Mouse (Mus musculus): Measurements from ENCODE around the gene Lrrc27. TPM values are rescaled to one million over a fixed set of nuclear protein-coding genes. Genes with fewer than 3 reads are reported as not detected.

Gene Lrrc27
- 0.53 to 1.3 TPM in 2 of 3 replicates, not detected in the other for total RNA-seq (2017)

DNA sequence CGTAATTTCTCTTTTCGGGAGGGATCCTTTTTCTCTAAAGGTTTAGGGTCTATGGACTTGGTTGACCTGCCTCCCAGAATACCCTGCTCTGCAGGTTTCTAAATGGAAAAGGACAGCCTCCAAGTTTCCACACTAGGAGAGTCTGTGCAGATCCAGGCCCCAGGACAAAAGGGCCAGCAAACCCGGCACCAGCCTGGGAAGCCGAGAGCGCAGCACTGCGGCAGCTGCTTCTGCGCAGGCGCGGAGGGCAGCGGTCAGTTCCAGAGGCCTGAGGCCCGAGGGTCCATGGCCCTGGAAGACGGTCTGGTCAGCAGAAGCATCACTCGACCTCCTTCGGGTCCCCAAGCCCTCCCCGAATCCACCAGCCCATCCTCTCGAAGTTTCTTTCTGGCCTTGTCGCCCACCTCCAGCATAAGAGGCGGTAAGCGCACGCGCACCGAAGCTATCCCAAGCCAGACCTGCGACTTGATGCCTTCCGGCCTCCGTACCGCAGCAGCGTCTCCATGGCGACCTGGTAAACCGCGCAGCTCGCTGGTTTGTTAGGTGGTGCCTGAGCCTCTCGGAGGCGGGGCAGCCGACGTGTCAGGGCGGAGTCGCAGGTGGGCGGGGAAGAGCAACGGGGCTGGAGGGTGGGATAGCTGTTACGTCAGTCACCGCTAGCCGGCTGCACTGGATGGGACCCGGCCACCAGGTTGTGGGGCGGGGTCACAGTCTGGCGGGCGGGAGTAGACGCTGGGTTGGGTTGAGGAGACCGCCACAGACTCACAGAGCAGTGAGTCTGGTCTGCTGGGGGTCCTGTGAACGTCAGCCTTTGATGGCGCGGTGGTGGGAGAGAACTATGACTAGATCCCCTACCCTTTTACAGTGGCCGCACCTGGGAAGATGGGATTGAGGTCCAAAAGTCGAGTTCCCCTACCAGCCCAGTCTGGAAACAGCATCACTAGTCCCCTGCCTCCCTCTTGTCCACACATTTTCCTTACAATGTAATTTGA lies at the start of gene Lrrc27, which contains the start of gene Stk32c:
Lrrc27 (plus strand) TSS at position 235 of the 992 bp plus-strand sequence.
Stk32c (minus strand) TSS at position 554 of the 992 bp plus-strand sequence.
- ATAC-seq (replicated peaks; ENCODE audit: insufficient number of reproducible peaks, low FRiP score, low TSS enrichment, poor library complexity, severe bottlenecking), result peak; percentile 92

DNA sequence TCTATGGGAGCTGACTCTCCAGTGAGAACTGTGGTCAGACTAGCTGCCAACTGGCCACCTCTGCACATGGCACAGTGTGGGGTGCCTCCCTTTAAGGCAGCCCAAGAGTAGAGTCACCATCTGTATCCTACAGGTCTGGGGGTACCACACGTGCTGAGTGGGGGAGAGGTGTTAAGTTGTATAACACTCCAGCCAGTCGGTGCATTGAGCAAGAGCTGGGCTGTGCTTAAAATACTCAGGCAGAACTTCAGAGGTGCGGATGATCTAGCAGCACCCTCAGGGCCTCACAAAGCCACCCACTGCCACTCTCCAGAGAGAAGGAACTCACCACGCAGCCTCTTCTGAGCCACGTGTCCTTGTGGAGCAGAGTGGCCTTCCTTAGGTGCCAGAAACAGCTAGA lies 48.4 kb upstream of the Lrrc27 start:
- ATAC-seq (replicated peaks; ENCODE audit: insufficient number of reproducible peaks, low FRiP score, low TSS enrichment, poor library complexity, severe bottlenecking), result no peak

DNA sequence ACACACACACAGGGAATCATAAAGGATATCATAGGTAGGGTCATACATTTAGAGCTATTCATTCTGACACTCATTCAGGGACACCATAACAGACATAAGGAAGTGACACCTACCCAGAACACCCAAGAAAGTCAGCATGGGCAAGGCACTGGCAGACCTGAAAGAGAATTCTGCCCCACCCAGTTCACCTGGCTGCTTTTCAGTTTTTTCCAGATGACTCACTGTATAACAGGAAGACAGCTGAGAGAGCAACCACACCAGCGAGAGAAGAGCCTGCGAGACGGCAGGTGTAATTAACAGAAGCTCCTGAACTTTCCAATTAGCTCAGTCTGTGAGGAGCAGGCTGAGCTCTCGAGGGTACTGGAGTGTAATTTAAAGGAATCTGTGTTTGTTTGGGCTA lies 43.6 kb upstream of the Lrrc27 start:
- ATAC-seq (replicated peaks; ENCODE audit: insufficient number of reproducible peaks, low FRiP score, low TSS enrichment, poor library complexity, severe bottlenecking), result no peak

DNA sequence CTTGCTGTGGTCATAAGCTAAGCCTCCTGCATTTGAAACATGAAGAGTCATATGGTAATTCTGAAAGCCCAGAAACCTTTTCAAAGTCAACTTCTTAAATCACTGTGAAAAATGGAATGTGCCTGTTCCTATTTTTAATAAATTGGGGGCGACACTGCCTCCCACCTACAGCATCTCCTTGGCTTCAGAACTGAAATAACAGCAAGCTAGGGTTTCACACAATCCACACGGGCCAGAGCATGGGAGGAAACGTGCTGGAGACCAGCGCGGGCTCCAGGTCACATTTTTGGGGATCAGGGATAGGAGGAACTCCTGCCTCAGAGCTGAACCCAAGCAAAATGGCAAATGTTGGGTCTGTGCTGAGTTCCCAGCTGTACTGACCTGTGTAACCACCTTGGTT lies 33.5 kb upstream of the Lrrc27 start:
- no peak for ATAC-seq (replicated peaks; ENCODE audit: insufficient number of reproducible peaks, low FRiP score, low TSS enrichment, poor library complexity, severe bottlenecking)

DNA sequence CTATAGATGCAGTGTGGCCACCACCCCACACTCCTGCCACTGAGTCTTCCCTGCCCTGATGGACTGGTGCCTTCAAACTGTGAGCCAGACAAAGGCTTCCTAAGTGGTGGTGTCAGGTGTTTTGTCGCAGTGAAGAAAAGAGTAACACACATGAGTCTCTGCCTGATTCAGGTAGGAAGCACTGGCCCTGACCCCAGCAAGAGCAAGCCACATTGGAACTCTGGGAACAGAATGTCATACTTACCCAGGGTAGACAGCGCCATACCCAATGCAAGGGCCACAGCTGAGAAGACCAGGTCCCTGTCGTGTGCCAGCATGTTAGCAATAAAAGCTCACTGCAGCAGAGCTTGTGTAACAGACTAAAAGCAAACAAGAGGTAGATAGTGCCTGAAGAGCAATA lies 32.7 kb upstream of the Lrrc27 start:
- ATAC-seq (replicated peaks; ENCODE audit: insufficient number of reproducible peaks, low FRiP score, low TSS enrichment, poor library complexity, severe bottlenecking), result no peak

DNA sequence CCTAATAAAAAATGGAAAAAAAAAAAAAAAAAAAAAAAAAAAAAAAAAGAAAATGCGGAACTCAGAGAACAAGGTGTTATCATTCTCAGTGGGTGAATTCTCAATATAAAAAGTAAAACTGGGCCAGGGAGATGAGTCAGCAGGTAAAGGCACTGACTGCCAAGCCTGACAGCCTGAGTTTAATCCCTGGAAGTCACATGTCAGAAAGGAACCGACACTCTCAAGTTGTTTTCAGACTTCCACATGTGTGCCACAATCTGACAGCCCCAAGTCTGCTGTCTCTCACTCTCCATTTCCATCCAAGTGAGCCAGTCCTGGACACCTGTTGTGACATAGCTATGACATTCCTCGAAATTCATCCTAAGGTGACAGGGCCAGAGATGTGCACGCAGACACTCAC lies 28.4 kb upstream of the Lrrc27 start:
- no peak for ATAC-seq (replicated peaks; ENCODE audit: insufficient number of reproducible peaks, low FRiP score, low TSS enrichment, poor library complexity, severe bottlenecking)

DNA sequence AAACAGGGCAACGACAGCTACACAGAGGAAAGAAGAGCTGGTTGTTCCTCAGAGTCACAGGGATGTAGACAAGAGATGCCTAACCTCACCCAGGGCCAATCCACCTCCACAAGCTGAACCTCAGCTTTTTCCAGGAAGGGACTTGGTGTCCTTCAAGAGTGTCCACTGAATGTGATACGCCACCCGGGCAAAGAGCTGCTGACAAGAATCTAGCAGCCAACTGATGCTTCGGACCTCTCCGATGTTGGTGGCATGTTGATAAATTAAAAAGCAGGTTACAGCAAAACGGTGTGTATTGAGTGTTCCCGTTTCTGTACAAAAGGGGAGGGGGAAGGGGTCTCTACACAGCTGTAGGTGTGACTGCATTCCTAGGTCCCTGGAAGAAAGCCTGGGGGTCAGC lies 27.9 kb upstream of the Lrrc27 start:
- ATAC-seq (replicated peaks; ENCODE audit: insufficient number of reproducible peaks, low FRiP score, low TSS enrichment, poor library complexity, severe bottlenecking), result no peak

DNA sequence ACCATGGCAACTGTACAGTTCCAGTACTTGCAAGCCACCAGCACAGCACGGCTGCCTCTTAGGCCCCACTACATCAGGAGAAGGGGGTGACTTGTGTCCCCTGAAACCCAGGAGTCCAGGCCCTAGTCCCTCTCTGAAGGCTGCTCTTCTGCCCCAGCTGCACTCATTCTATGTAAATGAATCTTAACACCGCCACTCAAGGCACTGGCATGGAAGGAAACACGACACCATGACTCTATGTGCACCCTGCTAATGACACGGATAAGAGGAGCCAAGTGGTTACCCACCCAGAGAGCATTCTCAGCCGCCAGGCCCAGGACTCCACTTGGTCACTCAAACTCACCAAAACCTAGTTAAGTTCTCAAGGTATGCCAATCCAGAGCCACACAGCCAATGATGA lies 26.8 kb upstream of the Lrrc27 start:
- ATAC-seq (replicated peaks; ENCODE audit: insufficient number of reproducible peaks, low FRiP score, low TSS enrichment, poor library complexity, severe bottlenecking), result no peak

DNA sequence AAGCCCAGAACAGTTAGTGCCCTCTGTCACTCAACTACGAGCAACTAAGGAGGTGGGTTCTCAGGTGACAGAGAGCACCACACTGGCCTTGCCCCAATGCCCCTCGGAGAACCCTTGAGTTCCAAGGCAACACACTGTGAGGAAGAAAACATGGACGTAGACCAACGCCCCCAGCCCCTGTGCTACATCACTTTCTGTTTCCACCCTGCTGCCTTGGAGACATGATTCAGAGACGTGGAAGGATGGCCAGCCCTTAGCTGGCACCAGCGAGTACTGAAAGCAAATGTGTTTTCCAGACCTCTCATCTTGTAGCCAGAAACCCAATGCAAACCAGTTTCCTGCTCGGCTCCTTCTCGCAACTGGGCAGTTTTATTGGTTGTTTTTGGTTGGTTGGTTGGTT lies 26.4 kb upstream of the Lrrc27 start:
- no peak for ATAC-seq (replicated peaks; ENCODE audit: insufficient number of reproducible peaks, low FRiP score, low TSS enrichment, poor library complexity, severe bottlenecking)

DNA sequence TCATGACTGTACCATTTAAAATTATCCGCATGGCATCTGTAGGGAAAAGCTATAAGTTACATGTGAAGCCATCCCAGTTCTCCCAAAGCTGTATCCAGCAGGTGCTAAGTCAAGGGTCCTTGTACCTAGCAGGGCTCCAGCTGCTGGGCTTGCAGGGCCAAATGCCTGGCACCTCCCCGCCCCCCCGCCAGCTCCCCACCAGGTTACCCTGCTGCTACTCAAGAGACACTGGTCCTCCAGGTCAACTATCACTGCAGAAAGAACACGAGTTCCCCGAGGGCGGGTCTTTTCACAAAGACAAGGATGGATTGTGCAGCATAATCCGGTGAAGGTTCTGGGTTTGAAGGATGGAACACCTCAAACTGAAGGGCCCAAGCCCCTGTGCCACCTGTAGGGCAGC lies 25.5 kb upstream of the Lrrc27 start:
- ATAC-seq (replicated peaks; ENCODE audit: insufficient number of reproducible peaks, low FRiP score, low TSS enrichment, poor library complexity, severe bottlenecking), result no peak

DNA sequence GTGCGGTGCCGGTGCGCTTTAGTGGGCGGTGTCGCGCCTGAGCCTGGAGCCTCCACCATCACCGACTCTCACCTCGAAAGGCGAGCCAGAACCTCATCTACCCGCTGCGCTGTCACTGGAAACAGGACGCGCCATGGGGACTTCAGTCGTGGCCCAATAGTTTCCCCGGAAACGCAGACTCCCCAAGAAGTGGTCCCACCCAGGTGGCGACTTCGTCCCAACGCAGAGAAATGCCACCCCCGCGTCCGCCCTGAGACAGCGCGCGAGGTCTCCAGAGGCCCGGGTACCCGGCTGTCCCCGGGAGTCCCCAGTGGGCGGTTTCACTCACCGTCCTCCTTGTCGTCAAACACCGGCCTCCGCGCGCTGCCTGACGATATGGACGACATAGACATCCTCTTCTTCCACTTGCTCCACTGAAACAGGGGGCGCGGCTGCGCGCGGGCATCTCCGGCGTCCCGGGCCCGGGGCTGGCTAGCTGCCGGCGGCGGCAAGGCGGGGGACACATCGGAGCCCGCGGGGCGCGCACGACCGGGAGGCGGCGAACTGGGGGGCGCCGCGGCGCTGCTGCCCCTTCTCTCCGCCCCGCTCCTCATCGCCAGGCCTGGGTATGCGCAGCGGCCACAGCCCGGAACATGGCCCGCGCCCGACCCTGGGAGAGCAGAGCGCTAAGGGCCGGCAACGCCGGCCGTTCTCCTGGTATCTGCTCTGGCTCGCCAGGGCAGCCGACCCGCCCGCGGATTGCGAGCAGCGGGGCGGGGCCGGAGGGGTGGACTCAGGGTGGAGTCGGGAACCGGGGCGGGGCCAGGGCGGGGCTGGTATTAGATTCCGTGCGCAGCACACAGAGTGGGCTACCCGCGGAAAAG lies 24.8 kb upstream of the Lrrc27 start:
- ATAC-seq (replicated peaks; ENCODE audit: insufficient number of reproducible peaks, low FRiP score, low TSS enrichment, poor library complexity, severe bottlenecking), result 0 out of 2 replicates have a peak, but pooled peaks have one; percentile 50

DNA sequence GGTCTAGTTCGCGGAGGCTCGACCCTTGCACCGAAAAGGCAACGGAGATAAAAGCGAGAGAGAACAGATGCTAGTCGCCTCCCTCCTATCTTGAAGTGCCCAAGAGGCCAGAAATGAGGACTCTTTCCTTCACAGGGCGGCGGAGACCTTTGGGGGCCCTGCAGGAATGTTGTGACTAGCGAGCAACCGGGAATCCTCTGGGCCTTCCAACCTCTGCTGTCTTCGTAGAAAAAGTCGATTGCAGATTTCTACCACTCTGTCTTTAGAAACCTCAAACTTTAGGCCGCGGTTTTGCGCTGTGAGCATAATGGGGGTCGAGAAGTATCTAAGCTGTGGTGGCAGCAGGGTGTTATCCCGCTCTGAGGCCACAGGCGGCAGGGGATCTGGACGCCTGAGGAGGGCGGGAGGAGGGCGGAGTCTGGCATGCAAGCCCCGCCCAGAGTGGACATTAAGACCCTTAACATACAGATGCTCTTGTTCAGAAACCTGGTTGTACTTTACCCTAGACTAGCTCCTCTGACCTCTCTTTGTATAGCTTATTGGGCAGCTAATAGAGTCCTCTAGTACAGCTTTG lies 24.1 kb upstream of the Lrrc27 start:
- no peak for ATAC-seq (replicated peaks; ENCODE audit: insufficient number of reproducible peaks, low FRiP score, low TSS enrichment, poor library complexity, severe bottlenecking)

DNA sequence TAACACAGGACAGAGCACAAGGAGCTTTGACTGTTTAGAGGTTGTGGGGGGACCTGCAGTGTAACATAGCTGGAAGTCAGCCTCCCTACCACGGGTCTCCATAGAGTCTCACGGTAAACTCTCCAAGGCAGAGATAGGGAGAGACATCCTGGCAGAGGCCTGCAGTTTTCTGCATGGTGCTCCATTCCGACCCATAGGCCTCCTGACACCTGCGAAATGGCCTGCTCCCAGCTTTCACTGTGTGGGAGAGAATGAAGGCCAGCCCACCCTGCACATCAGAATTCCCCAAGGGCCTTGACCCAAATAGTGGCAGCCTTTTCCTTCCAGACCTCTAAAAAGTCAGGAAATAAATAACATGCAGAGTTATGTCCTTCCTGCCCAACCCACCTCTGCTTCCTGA lies 22.2 kb upstream of the Lrrc27 start:
- ATAC-seq (replicated peaks; ENCODE audit: insufficient number of reproducible peaks, low FRiP score, low TSS enrichment, poor library complexity, severe bottlenecking), result no peak

DNA sequence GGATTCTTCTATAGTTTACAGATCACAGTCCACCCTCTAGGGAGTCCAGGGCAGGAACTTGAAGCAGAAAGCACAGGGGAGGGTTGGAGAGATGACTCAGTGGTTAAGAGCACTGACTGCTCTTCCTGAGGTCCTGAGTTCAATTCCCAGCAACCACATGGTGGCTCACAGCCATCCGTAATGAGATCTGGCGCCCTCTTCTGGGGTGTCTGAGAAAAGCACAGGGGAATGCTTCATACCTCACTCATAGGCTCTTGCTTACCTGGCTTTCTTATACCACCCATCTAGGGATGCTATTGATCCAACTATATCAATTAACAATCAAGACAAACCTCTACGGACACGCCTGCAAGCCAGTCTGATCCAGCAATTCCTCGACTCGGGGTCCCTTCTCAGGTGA lies 21.2 kb upstream of the Lrrc27 start:
- no peak for ATAC-seq (replicated peaks; ENCODE audit: insufficient number of reproducible peaks, low FRiP score, low TSS enrichment, poor library complexity, severe bottlenecking)

DNA sequence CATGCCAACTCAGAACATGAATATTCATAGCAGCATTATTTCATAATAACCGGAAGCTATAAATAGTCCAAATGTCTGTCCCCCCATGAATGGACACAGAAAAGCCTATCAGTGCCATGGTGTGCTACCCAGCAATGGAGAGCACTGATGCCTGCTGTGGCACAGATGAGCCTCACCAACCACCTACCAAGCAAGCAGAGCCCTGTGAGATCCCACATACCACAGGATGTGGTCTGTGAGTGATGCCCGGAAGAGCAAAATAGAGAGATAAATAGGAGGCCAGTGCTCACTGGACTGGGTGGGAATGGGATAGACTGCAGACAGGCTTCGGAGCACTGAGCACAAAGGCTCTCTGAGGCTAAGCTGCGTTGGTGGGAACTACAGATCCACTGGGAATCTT lies 15.8 kb upstream of the Lrrc27 start:
- ATAC-seq (replicated peaks; ENCODE audit: insufficient number of reproducible peaks, low FRiP score, low TSS enrichment, poor library complexity, severe bottlenecking), result no peak

DNA sequence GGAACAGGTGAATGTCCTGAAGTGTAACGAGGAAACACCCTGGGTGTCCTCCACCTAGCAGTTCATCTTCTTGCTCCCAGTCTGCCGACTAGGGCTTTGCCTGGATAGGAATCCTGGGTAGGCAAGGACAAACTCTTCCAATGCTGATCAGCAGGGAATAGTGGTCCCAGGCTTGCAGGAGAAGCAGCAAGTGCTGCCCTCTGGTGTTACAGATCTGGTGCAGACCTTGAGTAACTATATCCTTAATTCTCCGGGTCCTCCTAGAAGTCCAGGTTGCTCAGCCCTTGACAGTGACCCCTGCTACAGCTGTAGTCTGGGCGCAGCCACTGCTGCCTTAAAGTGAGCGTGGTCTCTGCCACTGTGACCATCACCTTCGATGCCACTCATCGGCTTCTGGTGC lies 12.7 kb upstream of the Lrrc27 start:
- ATAC-seq (replicated peaks; ENCODE audit: insufficient number of reproducible peaks, low FRiP score, low TSS enrichment, poor library complexity, severe bottlenecking), result no peak

DNA sequence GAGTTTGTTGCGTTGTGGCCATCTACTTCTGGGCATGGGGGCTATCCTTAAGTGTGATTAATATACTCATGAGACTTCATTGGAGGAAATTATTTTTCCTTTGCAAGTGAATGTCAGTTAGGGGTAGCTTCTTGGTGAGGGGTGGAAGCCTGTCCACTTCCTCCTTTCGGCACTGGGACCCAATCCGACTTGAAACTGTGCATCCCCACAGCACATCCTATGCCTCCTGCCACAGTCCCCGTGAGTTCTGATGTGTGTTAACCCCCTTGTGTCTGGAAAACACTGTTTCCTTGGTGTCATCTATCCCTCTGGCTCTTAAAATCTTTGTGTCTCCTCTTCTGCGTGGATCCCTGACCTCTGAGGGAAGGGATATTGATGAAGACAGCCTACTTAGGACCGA lies 11.6 kb upstream of the Lrrc27 start:
- no peak for ATAC-seq (replicated peaks; ENCODE audit: insufficient number of reproducible peaks, low FRiP score, low TSS enrichment, poor library complexity, severe bottlenecking)

DNA sequence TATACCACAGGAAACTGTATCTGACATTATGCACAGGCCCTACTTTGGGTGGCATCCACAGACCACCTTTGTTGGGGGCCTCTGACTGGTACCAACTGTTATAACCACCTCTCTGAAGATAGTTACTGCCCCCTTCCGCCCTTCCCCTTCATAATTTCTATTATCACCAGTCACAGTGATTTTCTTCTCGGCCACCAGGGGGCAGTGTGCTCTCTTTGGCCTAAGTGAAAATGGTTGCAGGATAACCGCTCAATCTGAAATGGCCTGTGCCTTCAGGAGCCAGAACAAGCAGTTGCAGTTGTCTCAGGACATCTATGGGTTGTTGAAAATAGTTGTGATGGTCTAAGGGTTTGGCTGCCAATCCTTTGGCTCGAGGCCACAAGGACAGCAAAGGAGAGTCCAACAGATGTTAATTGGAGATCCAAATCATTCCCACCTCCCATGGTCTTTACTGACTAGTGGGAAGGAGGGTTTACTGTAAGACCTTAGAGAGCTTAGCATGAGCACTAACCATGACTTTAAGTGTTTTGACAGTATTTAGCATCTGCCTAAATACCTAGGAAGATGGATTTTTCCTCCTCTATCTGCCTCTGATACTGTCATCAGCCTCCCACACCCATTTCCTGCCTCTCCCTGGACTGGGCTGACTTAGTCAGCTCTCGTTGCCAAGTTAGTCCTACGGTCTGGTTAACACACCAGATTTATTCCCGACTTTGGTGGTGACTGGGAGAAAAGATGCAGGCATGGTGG lies 4.6 kb upstream of the Lrrc27 start:
- ATAC-seq (replicated peaks; ENCODE audit: insufficient number of reproducible peaks, low FRiP score, low TSS enrichment, poor library complexity, severe bottlenecking), result peak; percentile 72

DNA sequence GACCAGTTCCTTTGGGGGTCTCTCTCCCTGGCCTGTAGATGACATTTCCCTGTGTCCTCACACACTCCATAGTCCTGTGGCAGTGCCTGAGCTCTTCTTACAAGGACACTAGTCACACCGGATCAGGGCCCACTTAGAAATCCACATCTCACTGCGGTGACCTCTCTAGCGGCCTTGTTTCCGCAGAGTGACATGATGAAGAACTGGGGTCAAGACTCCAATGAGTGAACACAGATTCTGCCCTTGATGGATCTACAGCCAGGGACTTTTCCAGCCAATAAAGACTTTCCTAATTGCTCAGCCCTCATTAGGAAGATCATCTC lies 4.1 kb upstream of the Lrrc27 start:
- no peak for ATAC-seq (replicated peaks; ENCODE audit: insufficient number of reproducible peaks, low FRiP score, low TSS enrichment, poor library complexity, severe bottlenecking)

Data from monocyte, adult 5-6 weeks (primary cell).